Mouse (Mus musculus): ENCODE measurements around the gene Zfp979. TPM values are rescaled to one million over a fixed set of nuclear protein-coding genes. Genes with fewer than 3 reads are reported as not detected.

The Zfp979 gene
- total RNA-seq, 2 experiments from 2014 or later = 0.44 to 0.49 TPM

DNA sequence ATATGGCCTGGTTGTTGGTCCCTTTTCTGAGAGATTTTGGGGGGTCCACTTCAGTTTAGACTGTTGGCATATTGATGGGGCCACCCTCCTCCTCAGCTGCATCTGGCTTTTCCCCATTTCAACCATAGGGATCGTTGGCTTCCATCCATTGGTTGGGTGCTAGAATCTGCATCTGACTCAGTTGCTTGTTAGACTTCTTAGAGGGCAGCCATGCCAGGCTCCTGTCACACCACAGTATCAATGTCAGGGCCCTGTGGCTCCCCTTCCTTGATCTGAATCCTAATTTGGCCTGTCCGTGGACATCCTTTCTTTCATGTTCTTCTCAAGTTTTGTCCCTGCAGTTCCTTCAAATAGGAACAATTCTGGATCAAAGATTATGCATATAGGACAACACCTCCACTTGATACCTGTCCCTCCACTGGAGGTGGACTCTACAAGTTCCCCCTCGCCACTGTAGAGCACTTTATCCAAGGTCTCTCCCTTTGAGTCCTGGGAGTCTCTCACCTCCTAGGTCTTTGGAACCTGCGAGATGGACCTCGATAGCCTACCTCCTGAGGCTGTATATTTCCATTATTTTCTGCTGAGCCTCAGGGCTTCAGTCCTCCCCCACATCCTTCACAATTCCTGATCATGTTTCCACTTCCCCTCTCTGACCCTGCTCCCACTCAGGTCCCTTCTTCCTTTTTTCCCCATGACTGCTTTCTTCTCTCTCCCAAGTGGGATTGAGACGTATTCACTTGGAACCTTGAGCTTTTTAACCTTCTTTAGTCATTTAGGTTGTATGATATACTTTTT, 76.7 kb downstream of the Zfp979 start:
- DNase-seq (ENCODE audit: low spot score in 2 of 2) = no peak
- Histone ChIP-seq H3K4me3 (no peak overlapping the region), H3K27ac (no peak overlapping the region)
- no peak for TF ChIP-seq CTCF (conservative IDR thresholded peaks at IDR 0.05)

Other genes with a start within 250 kb of the Zfp979 start
- 1 to 10 TPM; 2.9 to 3.1 TPM for gene Zfp982, start 150.1 kb downstream of the Zfp979 start, total RNA-seq (2021)
- under 1 TPM; 0.17 to 0.28 TPM for gene Gm16503, start 102.3 kb downstream of the Zfp979 start, total RNA-seq (2021)
- not detected for gene Zfp985, start 89.2 kb downstream of the Zfp979 start, total RNA-seq (2021)
- under 1 TPM in 1 of 2 experiments, not detected in 1; 0.15 TPM for gene Zfp534, start 60.0 kb upstream of the Zfp979 start, total RNA-seq (2021)
- gene Zfp984, start 167.3 kb upstream of the Zfp979 start, total RNA-seq (2021) = 1 to 10 TPM; 1.8 to 2.2 TPM
- 10 to 100 TPM; 22.3 to 22.6 TPM for gene Zfp933, start 205.9 kb upstream of the Zfp979 start, total RNA-seq (2021)
- 10 to 100 TPM; 19.9 to 26.5 TPM for gene Miip, start 226.3 kb upstream of the Zfp979 start, total RNA-seq (2021)
- gene Fv1, start 226.5 kb upstream of the Zfp979 start, total RNA-seq (2021) = 1 to 10 TPM; 8.8 to 9.5 TPM